Comparison of ENCODE assay signal across 10 mouse cellular contexts in the genomic region with DNA sequence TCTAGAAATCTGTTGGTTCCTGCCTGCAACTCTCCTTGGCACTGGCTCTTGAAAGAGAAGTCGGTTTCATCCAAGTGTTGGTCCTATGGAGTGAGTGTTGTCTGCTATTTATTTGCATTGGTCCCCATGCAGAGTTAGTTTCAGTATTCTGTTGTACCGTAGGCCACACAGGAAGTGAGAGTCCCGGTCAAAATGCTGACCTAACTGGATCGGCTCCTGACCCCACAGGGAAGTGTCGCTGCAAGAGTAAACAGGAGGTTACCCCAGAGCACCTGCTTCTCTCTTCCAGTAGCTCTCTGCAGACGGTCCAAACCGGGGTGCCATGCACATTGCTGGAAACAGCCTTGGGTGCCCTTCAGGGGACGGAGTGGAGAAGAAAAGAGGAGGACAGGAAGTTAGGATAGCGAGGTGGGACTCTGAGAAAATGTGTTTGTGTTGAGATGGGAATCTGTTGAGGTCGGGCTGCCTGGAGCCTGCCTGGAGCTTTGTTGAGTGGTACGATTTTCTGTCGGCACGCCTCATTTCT. TPM values are rescaled to one million over a fixed set of nuclear protein-coding genes. Genes with fewer than 3 reads are reported as not detected.
DNase-seq lines count a peak whose midpoint lies in the region; ATAC-seq lines count a peak whose summit lies in the region.
"Had no signal": no experiment of that assay in that cellular context is flagged by ENCODE, and none has a peak within 500 bp of the region (broad histone marks: within the 10 kb centered on the region; RNA-seq: fewer than 3 reads in every experiment).

No protein-coding gene starts in this region.

- H3K27me3 ChIP-seq in megakaryocyte, embryonic 14.5 days (replicated peaks): no peaks in the 10 kb centered on the region
- H3K27me3 ChIP-seq in neural tube, embryonic 15.5 days (replicated peaks): no peaks in the 10 kb centered on the region
- H3K27me3 ChIP-seq: hindbrain, embryonic 12.5 days had no signal

- H3K27ac ChIP-seq in neural tube, embryonic 15.5 days (replicated peaks): no peak overlapping the region
- H3K27ac ChIP-seq: hindbrain, embryonic 12.5 days had no signal

- ATAC-seq in neural tube, embryonic 15.5 days (ENCODE audit: low FRiP score): no peak

- H3K4me2 ChIP-seq in neural tube, embryonic 15.5 days: no peak overlapping the region
- H3K4me2 ChIP-seq: hindbrain, embryonic 12.5 days had no signal

- WGBS in neural tube, embryonic 15.5 days: 68% methylated on average over 13 of the region's 13 CpGs

- no peaks in the 10 kb centered on the region for H3K9me3 ChIP-seq in megakaryocyte, embryonic 14.5 days
- no peaks in the 10 kb centered on the region for H3K9me3 ChIP-seq in neural tube, embryonic 15.5 days (replicated peaks)
- H3K9me3 ChIP-seq: hindbrain, embryonic 12.5 days had no signal

- H3K9ac ChIP-seq in neural tube, embryonic 15.5 days (replicated peaks): no peak overlapping the region
- H3K9ac ChIP-seq: hindbrain, embryonic 12.5 days had no signal

- H3K36me3 ChIP-seq in megakaryocyte, embryonic 14.5 days (replicated peaks; ENCODE audit: low read length): no peaks in the 10 kb centered on the region
- no peaks in the 10 kb centered on the region for H3K36me3 ChIP-seq in neural tube, embryonic 15.5 days
- H3K36me3 ChIP-seq: hindbrain, embryonic 12.5 days had no signal

- H3K4me3 ChIP-seq in megakaryocyte, embryonic 14.5 days (replicated peaks): peak overlapping the region; percentile 55
- H3K4me3 ChIP-seq in neural tube, embryonic 15.5 days (replicated peaks): no peak overlapping the region
- H3K4me3 ChIP-seq: hindbrain, embryonic 12.5 days had no signal

- H3K4me1 ChIP-seq in megakaryocyte, embryonic 14.5 days: peaks cover 79% of the 10 kb centered on the region
- H3K4me1 ChIP-seq in neural tube, embryonic 15.5 days: no peaks in the 10 kb centered on the region
- H3K4me1 ChIP-seq: hindbrain, embryonic 12.5 days had no signal

- DNase-seq in adrenal gland, adult 8-10 months: peak; percentile 5
- no peak for DNase-seq in adrenal gland, postnatal 4 days (ENCODE audit: low spot score in 2 of 2)
- DNase-seq in heart, adult 9 months (ENCODE audit: low spot score in 2 of 2): peak; percentile 48 to 76
- peak; percentile 42 to 49 for DNase-seq in kidney, postnatal 36 days
- DNase-seq in cerebellum, adult 18-20 months: no peak
- no peak for DNase-seq in layer of hippocampus, postnatal 36 days
- DNase-seq: cerebellum, adult 2 months had no signal

RNA-seq across cellular contexts. Expression of a gene that starts 53.6 kb away (rescaled TPM):
- 100 to 1,000 TPM; 111 to 128 (median 116) TPM for total RNA-seq in adrenal gland, adult 8-10 months (2022)
- total RNA-seq in adrenal gland, postnatal 4 days (2021): 100 to 1,000 TPM; 143 to 149 TPM
- 87.7 and 210 TPM in 2 replicates for polyA plus RNA-seq in megakaryocyte, embryonic 14.5 days (2012; ENCODE audit: insufficient read depth, low replicate concordance)
- 165 and 174 TPM in 2 replicates for polyA plus RNA-seq in neural tube, embryonic 15.5 days (2015; fragmentation: Nextera tagmentation; extraction: Ambion mirVana)
- total RNA-seq in layer of hippocampus, postnatal 36 days (2021): 10 to 100 TPM; 64.4 to 66.1 TPM

Comparison
In these comparisons a context has a peak if more than half of its experiments do, and no peak if none do; other contexts are left out.
1. DNase-seq: peak in adrenal gland, adult 8-10 months (single experiment), heart, adult 9 months (2 of 2) and kidney, postnatal 36 days (2 of 2); none in adrenal gland, postnatal 4 days (0 of 2), cerebellum, adult 18-20 months (0 of 2) and layer of hippocampus, postnatal 36 days (0 of 2).